Mouse (Mus musculus): Measurements from ENCODE around the gene Olfr612.
"Not testable (repeated sequence)": the region's sequence is repeated elsewhere in the genome, so short reads cannot be mapped to it uniquely, and the experiment has no call there.

Olfr612 gene

DNA sequence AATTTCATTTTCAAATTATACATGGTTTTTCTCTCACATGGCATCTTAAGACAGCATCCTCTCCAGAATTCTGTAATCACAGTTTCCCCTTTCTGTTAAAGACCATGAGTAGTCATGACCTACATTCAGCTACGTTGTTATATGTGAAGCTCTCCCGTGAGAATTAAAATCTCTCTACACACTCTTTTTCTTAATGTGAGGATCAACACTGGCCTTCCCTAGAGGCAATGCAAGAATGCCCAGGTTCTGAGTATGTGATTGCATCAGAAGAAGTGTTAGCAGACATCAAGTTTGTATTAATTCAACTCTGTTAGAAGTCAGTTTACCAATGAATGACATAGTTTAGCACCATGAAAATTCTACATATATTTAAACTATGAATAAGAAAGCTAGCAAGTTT is at the start of gene Olfr612:
Gene Olfr612 (minus strand): TSS at position 101 of the 400 bp plus-strand sequence.
- not testable (repeated sequence) for DNase-seq (ENCODE audit: low spot score in 2 of 2)

DNA sequence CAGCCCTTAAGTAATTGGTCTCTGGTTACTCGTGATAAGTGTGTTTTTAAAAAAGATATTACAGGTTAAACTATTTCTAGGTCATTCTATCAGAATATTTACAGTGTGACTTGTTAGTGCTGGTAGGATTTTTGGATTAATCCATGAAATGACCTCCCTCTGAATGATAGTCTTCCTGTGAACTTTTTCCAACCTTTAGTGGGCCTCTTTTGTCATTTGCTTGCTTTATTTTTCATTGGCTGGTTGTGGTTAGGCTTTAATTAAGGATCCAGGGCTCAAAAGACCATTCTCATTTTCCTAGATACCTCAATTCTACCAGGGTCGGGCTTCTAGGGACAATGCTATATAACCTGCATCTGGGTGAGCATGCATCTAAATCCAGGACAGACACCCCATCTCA is 47.3 kb upstream of the Olfr612 start, which contains the start of gene Olfr618:
Gene Olfr618 (plus strand): TSS at position 301 of the 400 bp plus-strand sequence.
- no peak for DNase-seq (ENCODE audit: low spot score in 2 of 2)

DNA sequence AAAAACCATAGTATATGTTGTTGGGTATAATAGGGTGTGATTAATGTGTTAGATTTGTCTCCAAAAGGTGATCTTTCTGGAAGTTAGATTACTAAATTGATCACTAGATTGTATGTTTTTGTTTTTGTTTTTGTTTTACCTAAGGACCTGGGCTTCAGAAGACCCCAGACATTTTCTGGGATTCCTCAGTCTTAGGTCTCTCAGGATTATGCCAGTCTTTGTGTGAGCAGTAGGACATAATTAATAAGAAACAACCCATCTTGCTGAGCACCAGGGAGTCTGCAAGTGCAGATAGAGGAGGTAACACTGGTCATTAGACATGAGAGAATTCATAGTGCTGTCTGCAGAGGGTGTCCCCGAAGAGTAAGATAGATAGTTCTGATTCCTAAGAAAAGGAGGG is 30.2 kb upstream of the Olfr612 start, which contains the start of gene Olfr617:
Gene Olfr617 (plus strand): TSS at position 301 of the 400 bp plus-strand sequence.
- no peak for DNase-seq (ENCODE audit: low spot score in 2 of 2)

DNA sequence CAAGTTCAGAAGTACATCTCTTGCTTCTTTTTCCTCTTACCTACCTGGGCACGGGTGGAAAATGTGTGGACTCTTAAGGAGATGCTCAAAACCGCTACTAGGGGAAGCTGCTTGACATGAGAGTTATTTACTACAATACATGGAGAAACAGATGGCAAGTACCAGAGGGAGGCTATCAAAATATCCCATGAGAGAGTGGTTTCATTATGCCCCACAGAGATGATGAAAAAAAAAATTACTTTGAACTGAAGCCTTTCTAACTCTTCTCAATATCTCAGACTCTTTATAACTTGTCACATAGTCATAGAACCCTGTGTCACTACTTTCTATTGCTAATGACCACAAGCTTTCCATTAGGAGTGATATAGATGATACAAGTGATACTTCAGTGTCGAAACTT is 26.5 kb upstream of the Olfr612 start, which contains the start of gene Olfr616:
Gene Olfr616 (minus strand): TSS at position 101 of the 400 bp plus-strand sequence.
- DNase-seq (ENCODE audit: low spot score in 2 of 2), result no peak

DNA sequence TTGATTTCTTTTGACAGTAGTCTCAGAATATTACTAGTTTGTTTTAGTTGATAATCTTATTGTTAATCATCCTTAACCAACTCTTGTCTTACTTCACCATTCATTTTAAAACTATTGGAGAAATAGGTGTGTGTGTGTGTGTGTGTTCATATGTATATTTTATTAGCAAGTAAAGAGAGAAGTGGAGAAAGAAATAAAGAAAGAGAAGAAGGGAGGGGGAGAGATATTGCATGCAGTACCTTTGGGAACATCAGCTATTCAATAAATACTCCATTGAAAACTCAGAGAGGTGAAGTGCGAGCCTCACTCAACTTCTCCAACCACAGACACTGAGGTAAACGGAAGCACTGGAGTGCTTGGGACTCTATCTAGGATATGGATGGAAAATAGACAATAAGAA is 13.3 kb upstream of the Olfr612 start, which contains the start of gene Olfr615:
Gene Olfr615 (plus strand): TSS at position 301 of the 400 bp plus-strand sequence.
- DNase-seq (ENCODE audit: low spot score in 2 of 2), result no peak

DNA sequence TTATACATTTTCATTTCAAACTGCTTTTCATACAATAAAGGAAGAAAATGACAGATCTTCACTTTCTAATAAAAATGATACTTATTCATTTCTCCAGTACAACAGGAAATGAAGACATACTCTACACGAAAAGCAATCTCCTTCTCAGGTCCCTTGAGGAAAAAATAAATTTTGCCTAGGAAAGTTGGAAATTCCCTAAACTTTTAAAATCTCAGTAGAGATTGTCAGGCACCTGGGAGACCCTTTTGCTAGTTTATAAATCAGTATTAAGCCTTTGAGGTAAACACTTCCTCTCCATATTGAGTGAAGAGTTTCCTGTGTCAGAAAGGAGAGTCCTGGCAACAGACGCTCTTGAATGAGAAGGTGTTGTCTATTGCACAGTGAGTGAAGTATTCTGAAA is 5.3 kb upstream of the Olfr612 start, which contains the start of gene Olfr613:
Gene Olfr613 (plus strand): TSS at position 301 of the 400 bp plus-strand sequence.
- no peak for DNase-seq (ENCODE audit: low spot score in 2 of 2)

DNA sequence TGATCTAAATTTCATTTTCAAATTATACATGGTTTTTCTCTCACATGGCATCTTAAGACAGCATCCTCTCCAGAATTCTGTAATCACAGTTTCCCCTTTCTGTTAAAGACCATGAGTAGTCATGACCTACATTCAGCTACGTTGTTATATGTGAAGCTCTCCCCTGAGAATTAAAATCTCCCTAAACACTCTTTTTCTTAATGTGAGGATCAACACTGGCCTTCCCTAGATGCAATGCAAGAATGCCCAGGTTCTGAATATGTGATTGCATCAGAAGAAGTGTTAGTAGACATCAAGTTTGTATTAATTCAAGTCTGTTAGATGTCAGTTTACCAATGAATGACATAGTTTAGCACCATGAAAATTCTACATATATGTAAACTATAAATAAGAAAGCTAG is 21.8 kb downstream of the Olfr612 start, which contains the start of gene Olfr611:
Gene Olfr611 (minus strand): TSS at position 101 of the 400 bp plus-strand sequence.
- not testable (repeated sequence) for DNase-seq (ENCODE audit: low spot score in 2 of 2)

DNA sequence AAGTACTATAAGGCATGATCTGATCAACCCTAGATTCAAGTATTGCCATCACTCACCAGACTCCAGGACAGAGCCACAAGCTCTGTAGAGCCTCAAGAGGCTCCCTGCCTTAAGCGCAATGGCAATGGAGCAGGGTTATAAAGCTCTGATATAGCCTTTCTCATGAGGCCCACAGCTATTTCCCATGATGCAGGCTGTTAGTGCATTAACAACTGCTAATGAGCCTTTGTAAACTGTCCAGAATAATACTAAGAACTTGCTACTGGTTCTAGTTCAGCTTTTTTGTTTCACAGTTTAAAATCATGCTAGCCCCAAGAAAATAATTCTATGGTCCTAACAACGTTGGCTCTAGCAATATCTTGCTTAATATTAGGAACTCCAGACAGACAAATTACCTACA is 30.5 kb downstream of the Olfr612 start, which contains the start of gene Olfr610:
Gene Olfr610 (minus strand): TSS at position 101 of the 400 bp plus-strand sequence.
- DNase-seq (ENCODE audit: low spot score in 2 of 2), result no peak

DNA sequence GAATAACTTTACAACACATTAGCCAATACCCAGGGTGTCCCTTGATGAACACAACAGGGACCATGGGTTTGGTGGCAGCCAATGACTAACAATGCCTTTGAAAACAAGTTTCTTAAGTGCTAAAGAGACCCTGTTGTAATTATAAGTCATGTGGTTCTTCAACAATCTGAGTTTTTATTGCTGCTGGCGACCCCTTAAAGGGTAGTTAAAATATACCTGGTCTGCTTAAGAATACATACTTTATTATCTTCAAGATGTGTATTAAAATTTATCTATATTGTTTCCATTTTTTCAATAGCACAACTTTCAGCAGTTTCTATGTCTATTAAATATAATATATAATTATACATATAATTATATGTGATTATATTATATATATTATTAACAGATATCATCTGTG is 44.6 kb downstream of the Olfr612 start, which contains the start of gene Olfr609:
Gene Olfr609 (minus strand): TSS at position 101 of the 400 bp plus-strand sequence.
- DNase-seq (ENCODE audit: low spot score in 2 of 2), result no peak

Measured in heart, adult 9 months (tissue).